Mouse (Mus musculus) forebrain, embryonic 14.5 days (tissue): Measurements from ENCODE around the gene Bpifc. TPM values are rescaled to one million over a fixed set of nuclear protein-coding genes. Genes with fewer than 3 reads are reported as not detected.

Experiments
- ATAC-seq: fragments of 200-750 bp; cut with Nextera tagmentation; 2 replicates; pipeline ENCODE4 v1.8.0; 2017; ENCODE audit warnings: mild to moderate bottlenecking, moderate library complexity
- DNase-seq: peaks from one replicate; pipeline ENCODE4 v3.0.0-alpha.2; 2015; ENCODE audit warnings: low spot score
- H3K27ac ChIP-seq: fragments of 300-500 bp; sonication (generic); 2 replicates; pipeline ENCODE4 v1.5.1; 2014; ENCODE audit warnings: low read depth, mild to moderate bottlenecking, control low read depth, low read length, moderate library complexity
- H3K27me3 ChIP-seq: fragments of 300-500 bp; sonication (generic); replicated peaks from 2 replicates; pipeline ENCODE4 v1.6.1; 2014; ENCODE audit warnings: low read length, control low read depth, mixed read lengths; ENCODE audit not compliant: control insufficient read depth, insufficient read depth
- H3K36me3 ChIP-seq: fragments of 300-500 bp; sonication (generic); 2 replicates; pipeline ENCODE4 v1.6.1; 2014; ENCODE audit warnings: low read length, control low read depth; ENCODE audit not compliant: control insufficient read depth, insufficient read depth
- H3K4me1 ChIP-seq: fragments of 300-500 bp; sonication (generic); 2 replicates; pipeline ENCODE4 v1.6.1; 2014; ENCODE audit warnings: antibody characterized with exemption, low read length, control low read depth; ENCODE audit not compliant: control insufficient read depth, insufficient read depth
- H3K4me2 ChIP-seq: fragments of 300-500 bp; sonication (generic); 2 replicates; pipeline ENCODE4 v1.6.1; 2014; ENCODE audit warnings: mild to moderate bottlenecking, control low read depth, low read length
- H3K4me3 ChIP-seq: fragments of 300-500 bp; sonication (generic); 2 replicates; pipeline ENCODE4 v1.5.1; 2014; ENCODE audit warnings: low read depth, low read length, control low read depth
- H3K9ac ChIP-seq: fragments of 300-500 bp; sonication (generic); 2 replicates; pipeline ENCODE4 v1.6.1; 2014; ENCODE audit warnings: mild to moderate bottlenecking, low read length, control low read depth, moderate library complexity
- H3K9me3 ChIP-seq: fragments of 300-500 bp; sonication (generic); replicated peaks from 2 replicates; pipeline ENCODE4 v1.6.1; 2016; ENCODE audit warnings: low read length, control low read depth, mixed read lengths; ENCODE audit not compliant: control insufficient read depth
- WGBS: fragments of 180-500 bp; shearing (Covaris S2); extraction: QIAGEN DNeasy Blood & Tissue Kit; methylation state at CpG from one replicate; pipeline ENCODE4 v1.1.7; 2014; 5-methylcytosine and 5-hydroxymethylcytosine counted together
- polyA plus RNA-seq: library from polyadenylated mRNA; unstranded; fragments of >200 nt; fragmentation: Nextera tagmentation; extraction: Ambion mirVana; gene quantifications from 2 replicates; pipeline ENCODE4 v1.2.1, GENCODE M21; 2014

Gene Bpifc
- not detected in 2 replicates for polyA plus RNA-seq

- Histone ChIP-seq H3K36me3 (no peaks in the 10 kb centered on the region), H3K27ac (no peak within 1 kb of the TSS), H3K4me1 (no peaks in the 10 kb centered on the region), H3K27me3 (no peaks in the 10 kb centered on the region), H3K4me3 (no peak within 1 kb of the TSS), H3K9me3 (no peaks in the 10 kb centered on the region), H3K4me2 (no peak within 1 kb of the TSS), H3K9ac (no peak within 1 kb of the TSS)
- WGBS = 89% methylated on average over 2 of the region's 2 CpGs
- ATAC-seq (no peak), DNase-seq (no peak)
These were observed at the start of gene Bpifc for GRCm38 (mm10) chr10:86011781-86012180. Bpifc (minus strand) TSS chr10:86011895.

- H3K4me3 ChIP-seq = no peak overlapping the region
- no peaks in the 10 kb centered on the region for H3K27me3 ChIP-seq
- no peak overlapping the region for H3K9ac ChIP-seq
- no peak for DNase-seq
- no peaks in the 10 kb centered on the region for H3K9me3 ChIP-seq
- H3K4me2 ChIP-seq = no peak overlapping the region
- whole genome bisulfite sequencing = 46% methylated on average over 3 of the region's 3 CpGs
- ATAC-seq = no peak
- H3K27ac ChIP-seq = no peak overlapping the region
- H3K36me3 ChIP-seq = peaks cover 11% of the 10 kb centered on the region; the same call in 1 of the 2 replicates
- H3K4me1 ChIP-seq = no peaks in the 10 kb centered on the region
These were observed 48.6 kb upstream of the Bpifc start for GRCm38 (mm10) chr10:86060267-86060666.

- H3K27ac ChIP-seq = no peak overlapping the region
- H3K27me3 ChIP-seq = no peaks in the 10 kb centered on the region
- 44% methylated on average over 2 of the region's 2 CpGs for WGBS
- H3K4me2 ChIP-seq = no peak overlapping the region
- no peak for DNase-seq
- ATAC-seq = no peak
- no peak overlapping the region for H3K9ac ChIP-seq
- H3K36me3 ChIP-seq = peaks cover 16% of the 10 kb centered on the region; the same call in 1 of the 2 replicates
- no peak overlapping the region for H3K4me3 ChIP-seq
- no peaks in the 10 kb centered on the region for H3K9me3 ChIP-seq
- H3K4me1 ChIP-seq = no peaks in the 10 kb centered on the region
These were observed 46.0 kb upstream of the Bpifc start for GRCm38 (mm10) chr10:86057712-86058111.

- WGBS = 86% methylated on average over 11 of the region's 11 CpGs
- no peak overlapping the region for H3K27ac ChIP-seq
- no peak overlapping the region for H3K9ac ChIP-seq
- no peak for ATAC-seq
- H3K4me1 ChIP-seq = no peaks in the 10 kb centered on the region
- no peaks in the 10 kb centered on the region for H3K9me3 ChIP-seq
- no peak overlapping the region for H3K4me3 ChIP-seq
- H3K36me3 ChIP-seq = peaks cover 16% of the 10 kb centered on the region; the same call in 1 of the 2 replicates
- DNase-seq = no peak
- no peak overlapping the region for H3K4me2 ChIP-seq
- no peaks in the 10 kb centered on the region for H3K27me3 ChIP-seq
These were observed 45.6 kb upstream of the Bpifc start for GRCm38 (mm10) chr10:86057286-86057685.

GRCm38 (mm10) chr10:86056297-86056903, 44.7 kb upstream of the Bpifc start:
- ATAC-seq = no peak
- no peak overlapping the region for H3K4me2 ChIP-seq
- no peaks in the 10 kb centered on the region for H3K9me3 ChIP-seq
- H3K36me3 ChIP-seq = peaks cover 18% of the 10 kb centered on the region; the same call in 1 of the 2 replicates
- no peak for DNase-seq
- no peak overlapping the region for H3K27ac ChIP-seq
- no peak overlapping the region for H3K9ac ChIP-seq
- H3K27me3 ChIP-seq = no peaks in the 10 kb centered on the region
- no peak overlapping the region for H3K4me3 ChIP-seq
- no peaks in the 10 kb centered on the region for H3K4me1 ChIP-seq
- WGBS = 88% methylated on average over 8 of the region's 8 CpGs

GRCm38 (mm10) chr10:86052818-86053522, 41.3 kb upstream of the Bpifc start:
- H3K36me3 ChIP-seq = peaks cover 23% of the 10 kb centered on the region; the same call in 1 of the 2 replicates
- WGBS = 88% methylated on average over 10 of the region's 10 CpGs
- DNase-seq (no peak), ATAC-seq (no peak)
- H3K4me1 ChIP-seq = no peaks in the 10 kb centered on the region
- H3K4me2 ChIP-seq = no peak overlapping the region
- H3K27me3 ChIP-seq = no peaks in the 10 kb centered on the region
- H3K27ac ChIP-seq = no peak overlapping the region
- H3K4me3 ChIP-seq = no peak overlapping the region
- no peak overlapping the region for H3K9ac ChIP-seq
- H3K9me3 ChIP-seq = no peaks in the 10 kb centered on the region

- Histone ChIP-seq H3K4me2 (no peak overlapping the region), H3K9ac (no peak overlapping the region), H3K4me3 (no peak overlapping the region), H3K27ac (no peak overlapping the region), H3K9me3 (no peaks in the 10 kb centered on the region), H3K4me1 (no peaks in the 10 kb centered on the region), H3K36me3 (peaks cover 16% of the 10 kb centered on the region; the same call in 1 of the 2 replicates), H3K27me3 (no peaks in the 10 kb centered on the region)
- DNase-seq (no peak), ATAC-seq (no peak)
- 83% methylated on average over 2 of the region's 2 CpGs for WGBS
These were observed 38.8 kb upstream of the Bpifc start for GRCm38 (mm10) chr10:86050522-86050921.

GRCm38 (mm10) chr10:86047786-86048185, 36.1 kb upstream of the Bpifc start:
- H3K27me3 ChIP-seq = no peaks in the 10 kb centered on the region
- DNase-seq = no peak

GRCm38 (mm10) chr10:86046371-86046770, 34.7 kb upstream of the Bpifc start:
- ATAC-seq (no peak), DNase-seq (no peak)
- H3K27ac ChIP-seq = no peak overlapping the region
- H3K4me3 ChIP-seq = no peak overlapping the region
- H3K9me3 ChIP-seq = no peaks in the 10 kb centered on the region
- H3K9ac ChIP-seq = no peak overlapping the region
- no peak overlapping the region for H3K4me2 ChIP-seq
- H3K4me1 ChIP-seq = no peaks in the 10 kb centered on the region
- 97% methylated on average over 1 of the region's 1 CpGs for WGBS
- no peaks in the 10 kb centered on the region for H3K27me3 ChIP-seq
- H3K36me3 ChIP-seq = peaks cover 8% of the 10 kb centered on the region; the same call in 1 of the 2 replicates

More at GRCm38 (mm10) chr10:86047786-86048185, 36.1 kb upstream of the Bpifc start:
- H3K36me3 ChIP-seq = peaks cover 11% of the 10 kb centered on the region; the same call in 1 of the 2 replicates
- no peak overlapping the region for H3K4me2 ChIP-seq
- no peaks in the 10 kb centered on the region for H3K4me1 ChIP-seq
- H3K4me3 ChIP-seq = no peak overlapping the region
- no peak overlapping the region for H3K9ac ChIP-seq
- ATAC-seq = no peak
- no peak overlapping the region for H3K27ac ChIP-seq
- 94% methylated on average over 9 of the region's 9 CpGs for WGBS
- no peaks in the 10 kb centered on the region for H3K9me3 ChIP-seq
